Mouse (Mus musculus): ENCODE results near the gene Itgb3bp.

The Itgb3bp gene

DNA sequence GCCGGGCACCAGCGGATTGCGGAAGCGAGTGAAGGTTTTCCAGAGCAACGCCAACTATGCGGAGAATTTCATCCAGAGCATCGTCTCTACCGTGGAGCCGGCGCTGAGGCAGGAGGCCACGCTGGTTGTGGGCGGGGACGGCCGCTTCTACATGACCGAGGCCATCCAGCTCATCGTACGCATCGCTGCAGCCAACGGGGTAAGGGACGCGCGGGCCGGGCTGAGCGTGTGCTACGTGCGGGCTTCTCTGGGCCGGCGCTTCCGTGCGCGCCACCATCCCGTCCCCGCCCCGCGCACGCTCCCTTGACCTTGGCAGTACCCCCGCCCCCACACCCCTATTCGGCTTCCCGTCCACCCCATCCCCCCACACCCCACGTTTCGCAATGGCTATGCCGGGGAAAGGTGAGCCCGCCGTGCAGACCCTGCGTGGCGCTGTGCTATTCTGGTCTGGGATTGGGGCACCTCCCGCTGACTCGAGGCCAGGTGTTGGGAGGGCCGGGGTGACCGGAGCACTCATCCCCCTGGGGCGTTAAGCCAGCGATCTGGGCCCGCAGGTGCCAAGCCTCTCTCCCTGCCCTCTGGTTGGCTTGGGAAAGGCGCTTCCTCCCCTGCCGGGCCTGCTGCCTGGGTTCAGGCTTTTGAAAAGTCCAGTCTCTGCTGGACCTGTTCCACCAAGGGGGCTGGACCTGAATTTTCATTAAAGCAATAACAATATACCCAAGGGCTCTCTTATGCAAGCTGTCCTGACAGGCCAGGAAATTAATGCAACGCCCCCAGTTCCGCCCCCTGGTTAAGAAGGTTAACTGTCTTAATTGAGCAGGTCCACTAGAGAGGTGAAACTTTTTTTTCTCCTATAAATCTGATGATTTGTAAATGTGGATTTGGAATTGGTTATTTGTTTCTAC lies at the start of gene Itgb3bp:
Gene Itgb3bp (minus strand): TSS at position 201 of the 905 bp plus-strand sequence.
- DNase-seq (ENCODE audit: low spot score in 2 of 2), result peak; percentile 36 to 42

DNA sequence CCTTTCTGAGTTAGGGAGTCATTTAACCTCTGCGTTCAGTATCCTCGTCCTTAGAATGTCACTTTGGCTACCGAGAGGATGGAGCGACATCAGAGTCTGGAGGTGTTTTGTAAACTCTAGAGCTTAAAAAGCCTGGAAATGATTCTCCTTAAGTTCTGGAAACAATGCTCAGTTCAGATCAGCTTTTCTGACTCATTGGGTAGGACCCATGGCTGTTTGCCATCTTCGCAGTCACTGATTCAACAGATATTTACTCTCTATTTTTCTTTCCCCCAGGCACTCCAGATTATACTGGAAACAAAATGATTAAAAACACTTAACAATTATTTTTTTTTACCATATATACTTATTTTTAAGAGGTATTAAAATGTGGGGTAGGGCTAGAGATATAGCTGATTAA lies 49.7 kb upstream of the Itgb3bp start:
- no peak for DNase-seq (ENCODE audit: low spot score in 2 of 2)

DNA sequence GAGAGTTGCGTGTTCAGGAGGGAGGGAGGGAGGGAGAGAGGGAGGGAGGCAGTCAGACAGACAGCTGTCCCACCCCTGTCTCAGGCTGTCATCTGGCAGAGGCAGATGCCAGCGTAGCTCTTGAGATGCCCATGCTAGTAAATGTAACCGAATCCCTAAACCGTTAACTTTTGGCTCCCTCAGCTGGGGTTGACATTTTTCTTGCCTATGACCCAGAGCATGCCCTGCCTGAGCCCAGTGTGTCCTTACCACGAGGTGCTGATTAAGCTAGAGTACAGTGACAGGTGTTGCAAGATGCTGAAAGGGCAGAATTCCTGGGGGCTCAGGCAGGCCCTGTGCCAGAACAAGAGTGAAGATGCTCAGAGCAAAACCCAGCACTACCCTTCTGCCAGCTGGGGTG lies 44.8 kb upstream of the Itgb3bp start:
- no peak for DNase-seq (ENCODE audit: low spot score in 2 of 2)

DNA sequence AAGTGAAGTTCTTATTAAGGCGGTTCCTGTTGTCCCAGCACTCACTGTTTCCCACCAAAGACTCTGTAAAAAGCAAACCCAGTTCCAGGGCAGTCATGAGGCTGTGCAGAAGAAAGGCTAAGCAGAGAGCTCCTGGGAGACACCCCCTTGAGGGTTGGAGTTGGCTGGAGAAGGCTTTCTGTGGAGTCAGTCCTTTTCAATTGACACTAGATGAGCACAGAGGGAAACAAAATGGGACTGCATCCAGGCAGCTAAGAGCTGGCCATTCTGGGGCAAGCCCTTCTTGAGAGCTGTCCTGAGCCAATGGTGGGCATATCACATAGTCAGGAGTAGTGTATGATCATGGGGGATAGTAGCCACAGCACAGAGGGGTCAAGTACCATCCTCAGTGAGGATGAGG lies 44.3 kb upstream of the Itgb3bp start:
- DNase-seq (ENCODE audit: low spot score in 2 of 2), result no peak

DNA sequence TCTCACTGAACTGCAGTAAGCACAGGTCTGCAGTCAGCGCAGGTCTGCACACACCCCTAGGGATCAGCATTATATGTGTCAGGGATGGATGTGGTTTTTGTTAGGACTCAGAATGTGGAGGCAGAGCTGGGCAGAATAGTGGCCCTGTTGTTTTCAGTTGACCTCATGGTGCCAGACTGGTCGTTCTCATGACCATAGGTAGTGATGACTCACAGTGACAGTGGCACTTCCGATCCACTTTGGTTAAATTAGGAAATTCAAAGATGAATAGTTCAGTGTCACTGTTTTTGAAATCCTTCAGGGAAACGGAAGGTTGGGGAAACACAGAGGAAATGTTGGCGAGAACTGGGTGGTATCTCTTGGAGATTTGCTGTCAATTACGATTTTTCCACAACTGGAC lies 43.3 kb upstream of the Itgb3bp start:
- no peak for DNase-seq (ENCODE audit: low spot score in 2 of 2)

DNA sequence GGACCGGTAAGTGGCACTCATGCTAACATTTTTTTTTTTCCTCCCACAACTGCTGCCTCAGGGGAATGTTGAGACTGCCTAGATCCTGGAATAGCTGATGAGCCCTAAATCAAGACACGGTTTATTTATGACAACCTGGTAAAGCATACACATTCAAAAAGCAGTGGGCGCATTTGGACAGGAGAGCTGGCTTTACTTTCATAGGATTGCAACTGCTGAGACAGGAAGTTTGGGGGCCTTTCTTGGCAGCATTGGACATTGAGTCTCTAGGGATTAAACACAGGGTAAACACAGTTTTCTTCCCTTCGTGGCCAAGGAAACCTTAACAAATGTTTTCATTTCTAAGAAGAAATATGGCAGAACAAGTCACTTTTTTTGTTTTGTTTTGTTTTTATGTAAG lies 40.5 kb upstream of the Itgb3bp start:
- no peak for DNase-seq (ENCODE audit: low spot score in 2 of 2)

DNA sequence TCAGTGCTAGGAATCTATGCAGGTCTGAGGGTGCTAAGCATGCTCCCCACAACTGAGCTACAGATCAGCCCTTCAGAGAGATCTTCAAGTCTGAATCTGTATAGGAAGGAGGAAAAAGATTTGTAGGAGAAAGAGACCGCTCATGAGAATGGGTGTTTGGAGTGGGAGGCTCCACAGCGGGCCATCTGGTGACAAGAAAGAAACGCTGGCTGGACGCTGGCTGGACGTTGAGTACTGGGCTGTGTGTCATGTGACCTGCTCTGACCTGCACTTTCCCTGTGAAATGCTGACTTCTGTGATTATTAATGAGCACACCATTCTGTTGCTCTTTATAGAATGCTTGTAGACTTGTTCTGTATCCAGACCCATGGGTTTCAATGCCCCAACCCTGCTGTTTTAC lies 39.7 kb upstream of the Itgb3bp start:
- DNase-seq (ENCODE audit: low spot score in 2 of 2), result no peak

DNA sequence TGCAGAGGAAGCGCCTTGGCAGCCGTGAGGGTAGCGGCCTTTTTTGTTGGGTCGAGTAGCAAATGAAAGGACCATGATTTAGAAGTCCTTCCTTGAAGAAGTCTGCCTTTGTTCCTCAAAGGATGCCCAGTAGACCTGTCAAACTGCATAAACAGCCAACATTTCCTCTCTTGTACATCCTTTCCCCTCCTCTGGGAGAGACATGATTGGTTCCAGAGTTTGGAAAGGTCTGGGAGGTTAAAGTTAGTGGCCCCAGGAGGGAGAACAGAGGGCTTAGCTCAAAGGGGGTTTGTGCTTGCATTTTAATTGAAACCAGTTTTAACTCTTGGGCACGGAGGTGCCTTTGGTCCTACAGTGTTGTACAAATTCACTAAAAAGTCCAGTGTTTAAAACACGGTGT lies 36.9 kb upstream of the Itgb3bp start:
- DNase-seq (ENCODE audit: low spot score in 2 of 2), result no peak

DNA sequence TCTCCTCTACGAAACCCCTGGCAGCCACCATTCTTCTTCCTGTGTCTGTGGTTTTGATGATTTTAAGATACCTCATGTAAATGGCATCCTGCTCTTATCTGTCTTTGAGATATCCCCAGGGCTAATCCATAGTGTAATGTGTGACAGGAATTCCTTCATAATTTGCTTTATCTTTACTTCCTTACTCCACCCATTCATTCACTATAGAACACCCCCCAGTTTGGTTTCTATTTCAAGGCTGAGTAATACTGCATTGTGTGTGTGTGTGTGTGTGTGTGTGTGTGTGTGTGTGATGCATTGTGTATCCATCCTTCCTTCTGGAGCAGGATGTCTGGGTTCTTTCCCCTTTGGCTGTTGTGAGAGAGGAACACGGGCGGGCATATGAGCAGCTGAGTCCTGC lies 29.7 kb upstream of the Itgb3bp start:
- DNase-seq (ENCODE audit: low spot score in 2 of 2), result no peak

DNA sequence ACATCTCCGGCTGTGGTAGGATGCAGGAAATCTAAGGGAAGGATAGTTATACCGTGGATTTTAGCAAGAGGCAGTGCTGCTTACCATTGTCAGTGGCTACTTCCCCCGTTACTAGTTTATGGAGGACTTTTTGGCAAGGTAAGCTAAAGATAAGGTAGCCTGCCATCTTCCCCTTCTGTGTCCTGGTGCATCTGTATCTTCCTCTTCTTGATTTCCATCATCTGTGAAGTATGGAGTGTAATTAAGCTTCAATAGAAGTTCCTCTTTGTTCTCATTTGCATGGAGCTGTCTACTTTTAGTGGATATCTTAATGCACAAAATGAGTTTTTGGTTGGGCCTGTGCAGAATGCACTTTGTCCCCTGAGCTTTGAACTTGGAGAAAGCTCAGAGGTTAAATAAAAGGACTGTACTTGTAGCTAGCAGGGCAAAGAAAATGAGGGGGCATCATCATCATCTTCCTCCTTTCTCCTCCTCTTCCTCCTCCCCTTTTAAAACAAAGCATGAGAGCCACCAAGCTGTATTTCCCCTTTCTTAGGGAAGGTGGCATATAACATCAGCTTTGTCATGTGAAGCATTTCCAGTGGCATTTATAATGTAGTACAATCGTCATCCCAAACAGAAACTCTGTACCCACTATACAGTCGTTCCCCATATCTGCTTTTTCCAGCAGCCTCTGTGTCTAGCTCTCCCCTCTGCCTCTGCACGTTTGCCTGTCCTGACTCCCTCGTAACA lies 28.6 kb upstream of the Itgb3bp start:
- DNase-seq (ENCODE audit: low spot score in 2 of 2), result no peak

DNA sequence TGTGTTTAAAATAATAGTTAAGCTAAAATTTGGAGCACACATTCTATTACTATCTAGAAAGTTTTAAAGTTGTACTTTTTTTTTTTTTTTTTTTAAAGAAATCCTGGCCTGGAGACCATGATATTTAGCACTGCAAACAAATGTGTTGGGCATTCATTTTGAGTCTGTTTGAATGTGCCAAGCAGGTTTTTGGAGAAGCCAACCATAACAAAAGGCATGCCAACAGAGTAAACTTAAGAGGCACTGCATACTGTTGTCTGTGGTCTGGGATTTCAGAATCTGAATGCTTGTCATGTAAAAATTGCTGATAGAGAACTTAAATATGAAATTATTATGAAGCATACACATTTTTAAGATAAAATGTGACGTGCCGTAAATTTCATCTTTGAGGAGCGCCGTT lies 27.6 kb upstream of the Itgb3bp start:
- DNase-seq (ENCODE audit: low spot score in 2 of 2), result no peak

DNA sequence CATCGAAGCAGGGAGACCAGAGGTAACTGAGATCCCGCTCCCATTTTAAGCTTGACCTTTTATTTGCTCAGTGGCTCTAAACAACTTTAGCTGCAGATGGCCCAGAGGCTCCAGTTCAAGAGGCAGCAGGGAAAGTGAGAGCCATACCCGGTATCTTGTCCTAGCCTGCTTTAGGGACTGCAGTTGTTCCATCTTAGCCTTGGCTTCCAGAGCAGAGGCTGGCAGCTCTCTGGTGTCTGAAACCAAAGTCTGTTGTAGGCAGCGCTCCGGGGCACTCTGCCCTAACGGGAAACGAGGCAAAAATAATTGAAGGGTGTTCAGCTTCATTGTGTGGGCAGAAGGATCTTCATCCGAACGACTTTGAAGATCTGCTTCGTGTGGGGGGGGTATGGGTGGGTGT lies 25.8 kb upstream of the Itgb3bp start:
- no peak for DNase-seq (ENCODE audit: low spot score in 2 of 2)

DNA sequence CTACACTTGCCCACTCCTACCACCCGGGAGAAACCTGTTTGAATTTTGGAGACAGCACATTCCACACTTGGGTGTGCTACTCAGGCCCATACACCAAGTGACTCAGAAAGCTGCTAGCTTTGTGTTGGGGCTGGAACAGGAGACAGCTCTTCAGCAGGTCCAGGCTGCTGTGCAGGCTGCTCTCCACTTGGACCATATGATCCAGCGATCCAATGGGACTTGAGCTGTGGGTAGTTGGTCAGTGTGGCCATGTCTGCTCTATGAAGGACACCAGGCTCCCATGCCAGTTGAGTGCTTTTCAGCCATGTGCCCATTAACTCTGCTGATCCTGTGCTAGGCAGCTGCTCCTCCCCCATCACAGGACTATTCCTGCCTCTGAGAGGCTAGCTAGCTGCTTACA lies 24.3 kb upstream of the Itgb3bp start:
- no peak for DNase-seq (ENCODE audit: low spot score in 2 of 2)

DNA sequence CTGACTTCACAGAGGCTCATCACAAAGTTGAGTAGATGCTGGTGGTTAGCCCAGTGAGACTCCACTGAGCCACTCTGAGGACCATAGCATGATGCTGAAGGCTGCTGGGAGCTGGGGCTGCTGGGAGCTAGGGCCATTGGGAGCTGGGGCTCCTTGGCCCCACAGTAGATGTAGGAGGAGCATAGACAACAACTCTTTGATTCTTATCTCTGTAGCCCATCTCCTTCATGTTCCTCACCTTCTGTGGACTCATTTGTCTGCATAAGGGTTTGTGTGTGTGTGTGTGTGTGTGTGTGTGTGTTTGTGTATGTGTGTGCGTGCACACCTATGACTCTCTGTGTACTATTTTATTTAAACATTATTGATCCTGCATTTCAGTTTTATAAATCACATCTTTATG lies 18.3 kb upstream of the Itgb3bp start:
- no peak for DNase-seq (ENCODE audit: low spot score in 2 of 2)

DNA sequence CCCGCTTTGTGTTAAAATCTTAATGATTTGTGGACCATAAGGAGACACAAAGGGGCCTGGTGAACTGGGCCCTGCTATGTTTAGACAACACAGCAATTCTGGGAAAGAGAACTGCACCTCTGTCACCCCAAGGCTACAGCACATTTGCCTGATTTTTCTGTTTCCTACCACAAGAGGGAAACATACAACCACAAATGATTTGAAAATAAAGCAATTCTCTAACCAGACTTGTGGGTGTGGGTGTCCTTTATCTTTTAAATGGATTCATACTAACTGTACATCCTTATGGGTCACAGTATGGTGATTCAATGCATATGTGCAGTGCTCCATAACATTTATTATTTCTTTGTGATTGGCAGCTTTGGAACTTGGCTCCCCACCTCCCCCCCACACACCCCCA lies 17.6 kb upstream of the Itgb3bp start:
- DNase-seq (ENCODE audit: low spot score in 2 of 2), result no peak

DNA sequence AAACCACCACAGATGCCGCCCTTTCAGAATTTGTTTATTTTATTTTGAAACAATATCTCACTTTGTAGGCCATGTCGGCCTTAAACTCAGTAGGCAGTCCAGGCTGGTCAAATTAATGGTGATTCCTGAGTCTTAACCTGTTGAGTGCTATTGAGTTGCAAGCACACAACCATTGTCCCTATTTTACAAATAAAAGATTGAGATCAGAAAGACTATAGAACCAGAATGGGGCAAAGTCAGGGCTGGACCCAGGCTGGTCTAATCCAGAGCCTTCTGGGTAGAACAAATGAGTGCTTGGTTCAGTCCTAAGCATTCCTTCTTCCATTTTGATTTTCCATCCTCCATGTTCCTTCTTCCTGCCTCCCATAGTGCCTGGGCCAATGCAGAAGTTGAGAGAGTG lies 16.9 kb upstream of the Itgb3bp start:
- DNase-seq (ENCODE audit: low spot score in 2 of 2), result no peak

DNA sequence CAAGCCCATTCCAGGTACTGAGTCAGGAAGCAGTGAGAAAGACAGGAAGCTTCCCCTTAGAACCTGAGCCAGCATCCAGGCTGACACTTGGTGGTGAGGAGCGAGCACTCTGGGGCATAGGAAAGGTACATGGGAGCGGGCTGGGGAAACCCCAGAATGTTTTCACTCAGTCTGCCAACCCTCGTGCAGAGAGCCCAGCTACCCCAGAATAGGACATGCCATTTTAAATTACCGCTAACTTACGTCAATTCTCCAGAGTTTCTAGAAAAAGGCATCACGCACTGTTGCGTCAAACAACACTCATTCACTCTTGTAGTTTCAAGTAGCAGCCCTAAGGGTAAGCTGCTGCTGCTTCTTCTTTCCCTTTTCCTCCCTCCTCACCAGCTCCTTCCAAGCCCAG lies 15.4 kb upstream of the Itgb3bp start:
- DNase-seq (ENCODE audit: low spot score in 2 of 2), result no peak

DNA sequence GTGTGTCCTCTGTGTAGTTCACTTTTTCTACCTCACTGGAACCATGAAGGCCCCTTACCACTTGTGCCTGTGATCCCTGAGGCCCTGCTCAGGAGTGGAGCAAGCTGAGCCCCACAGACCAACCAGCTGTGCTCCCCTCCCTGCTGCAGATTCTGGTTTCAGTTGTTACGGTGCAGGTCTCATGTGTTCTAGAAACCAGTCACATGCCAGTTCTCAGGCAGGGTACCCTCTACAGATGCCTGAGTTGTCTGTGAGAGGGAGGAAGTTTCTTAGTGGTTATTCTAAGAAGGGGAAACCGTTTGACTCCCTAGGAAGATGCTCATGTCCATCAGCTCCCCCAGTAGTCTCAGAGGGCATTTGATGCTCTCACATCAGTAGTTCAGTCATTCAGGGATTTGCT lies 15.0 kb upstream of the Itgb3bp start:
- DNase-seq (ENCODE audit: low spot score in 2 of 2), result no peak

DNA sequence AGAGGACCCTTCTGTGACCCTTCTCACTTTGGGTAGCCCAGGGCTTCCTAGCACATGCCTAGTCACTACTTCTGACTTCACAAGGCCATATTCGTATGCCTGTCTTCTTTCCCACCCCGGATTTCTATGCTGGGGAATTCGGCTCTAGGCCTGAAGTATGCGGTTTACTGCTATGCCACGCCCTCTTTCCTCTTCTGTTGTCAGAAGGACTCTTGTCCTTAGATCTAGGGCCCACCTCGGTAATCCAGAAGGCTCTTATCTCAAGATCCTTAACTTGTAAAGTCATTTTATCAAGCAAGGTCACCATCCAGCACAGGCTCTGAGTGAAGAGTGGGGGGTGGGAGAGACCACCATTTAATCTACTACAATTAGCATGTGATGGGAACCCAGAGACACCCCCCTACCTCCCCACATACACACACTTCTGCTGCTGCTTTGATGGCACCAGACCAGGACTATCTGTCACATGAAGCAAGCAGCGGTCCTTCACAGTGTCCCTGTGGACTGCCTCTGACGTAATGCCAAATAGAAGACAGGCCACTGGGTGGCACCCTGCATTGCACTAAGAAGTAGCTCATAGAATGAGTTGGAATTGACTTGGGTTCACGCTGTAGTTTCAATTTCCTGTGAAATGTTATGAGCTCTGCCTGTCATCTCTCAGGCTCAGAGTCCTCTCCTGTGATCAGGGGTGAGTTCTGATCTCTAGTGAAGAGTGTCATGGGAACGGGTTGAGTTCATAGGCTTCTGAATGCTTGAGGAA lies 12.2 kb upstream of the Itgb3bp start:
- no peak for DNase-seq (ENCODE audit: low spot score in 2 of 2)

DNA sequence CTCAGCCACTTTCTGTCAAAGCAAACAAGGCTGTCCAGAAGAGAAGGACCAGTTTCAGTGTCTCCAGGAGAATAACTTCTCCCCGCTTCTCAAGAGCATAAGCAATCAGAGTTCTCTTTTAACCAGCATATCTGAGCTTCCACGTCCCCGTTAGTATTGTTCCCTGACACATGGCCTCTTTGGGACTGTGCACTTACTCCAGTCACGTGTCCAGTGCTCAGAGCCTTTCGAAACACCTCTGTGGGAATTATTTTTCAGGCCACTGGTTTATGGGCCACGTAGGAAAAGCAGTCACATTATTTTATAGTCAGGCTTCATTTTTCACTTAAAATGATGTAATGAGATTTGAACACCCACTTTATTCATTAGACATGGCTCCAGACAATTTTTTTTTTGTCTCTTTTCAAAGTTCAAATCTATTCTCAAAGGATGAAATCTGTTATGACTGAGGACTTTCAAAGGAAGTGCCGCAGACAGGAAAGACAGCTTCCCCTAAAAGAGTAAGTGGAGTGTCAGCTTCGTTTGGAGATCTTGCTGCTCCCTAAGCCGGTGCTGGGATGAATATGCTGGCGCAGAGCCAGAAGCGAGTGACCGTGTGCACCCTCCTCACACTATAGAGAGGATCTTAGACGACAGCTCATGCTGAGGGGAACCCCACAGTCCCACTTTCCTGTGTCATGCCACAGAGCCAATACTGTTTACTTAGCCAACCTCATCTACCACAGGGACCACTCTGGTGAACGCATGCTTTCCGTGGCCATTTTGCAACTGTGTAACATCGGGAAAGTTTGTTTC lies 10.3 kb upstream of the Itgb3bp start:
- no peak for DNase-seq (ENCODE audit: low spot score in 2 of 2)

DNA sequence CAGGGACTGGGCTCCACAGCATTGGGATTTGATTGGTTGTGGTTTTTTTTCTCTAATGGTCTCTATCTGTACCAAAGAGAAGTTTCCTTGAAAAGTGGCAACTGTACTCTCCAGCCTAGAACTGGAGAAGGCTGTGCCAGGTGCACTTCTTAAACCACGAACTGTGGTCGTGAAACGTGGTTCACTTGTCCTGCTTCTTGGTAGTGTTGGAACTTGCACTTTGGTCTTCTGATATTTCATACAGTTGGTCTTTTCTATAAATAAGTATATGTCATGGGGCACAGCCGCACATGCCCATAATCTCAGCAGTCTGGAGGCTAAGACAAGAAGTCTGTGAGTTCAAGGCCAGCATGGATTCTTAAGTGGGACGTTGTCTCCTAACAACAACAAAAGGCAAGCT lies 6.7 kb upstream of the Itgb3bp start:
- no peak for DNase-seq (ENCODE audit: low spot score in 2 of 2)

DNA sequence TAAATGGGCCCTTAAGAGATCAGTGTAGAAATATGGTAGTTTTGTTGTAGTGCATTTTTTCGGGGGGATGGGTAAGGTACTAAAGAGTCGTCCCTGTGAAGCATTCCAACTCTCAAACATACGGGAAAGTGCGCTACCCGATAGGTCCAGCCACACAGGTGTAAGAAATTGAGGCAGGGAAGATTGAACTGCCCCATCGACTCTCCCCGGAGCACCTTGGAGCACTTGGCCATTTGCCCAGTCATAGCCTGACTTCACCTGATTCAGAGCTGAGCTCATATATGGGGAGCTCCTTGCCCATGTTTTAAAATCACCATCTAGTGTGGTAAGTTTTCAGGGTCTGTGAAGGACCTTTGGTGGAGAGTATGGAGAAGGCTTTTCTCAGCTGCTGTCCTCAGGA lies 5.2 kb upstream of the Itgb3bp start:
- no peak for DNase-seq (ENCODE audit: low spot score in 2 of 2)

Measured in thymus, postnatal 10 days (tissue).